Comparison of ENCODE assay signal across 7 mouse cellular contexts in the genomic region with DNA sequence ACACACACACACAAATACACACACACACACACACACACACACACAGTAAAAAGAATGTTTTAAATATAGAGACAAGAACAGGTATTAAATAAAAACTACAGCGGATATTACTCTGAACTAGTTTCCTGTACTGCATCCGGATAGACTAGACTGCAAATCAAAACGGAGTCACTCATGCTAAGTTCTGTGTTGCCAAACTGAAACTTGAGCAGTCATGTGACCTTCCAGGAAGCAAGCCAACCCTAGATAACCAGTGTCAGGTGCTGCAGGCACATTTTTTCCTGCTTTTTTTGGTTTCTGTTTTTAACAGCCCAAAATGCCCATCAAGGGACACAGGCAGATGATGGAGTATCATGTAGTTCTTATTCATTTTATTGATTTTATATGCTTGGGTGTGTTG. TPM values are rescaled to one million over a fixed set of nuclear protein-coding genes. Genes with fewer than 3 reads are reported as not detected.
DNase-seq lines count a peak whose midpoint lies in the region; ATAC-seq and TF ChIP-seq lines count a peak whose summit lies in the region.

No protein-coding gene starts in this region.

- no peak for TF ChIP-seq EP300 in CH12.LX (IDR thresholded peaks at IDR 0.05; ENCODE audit: low read length)
- no peak for TF ChIP-seq EP300 in lung, postnatal 0 days (IDR thresholded peaks at IDR 0.05)

- no peak for TF ChIP-seq CTCF in CH12.LX (conservative IDR thresholded peaks at IDR 0.05 in 1 of 2, IDR thresholded peaks at IDR 0.05 in 1 of 2; ENCODE audit: low read depth in 2 of 2, low read length in 2 of 2)
- no peak for TF ChIP-seq CTCF in lung, postnatal 0 days (IDR thresholded peaks at IDR 0.05)

- peaks cover 0 to 6% of the 10 kb centered on the region in 2 experiments; a peak in 2 of 4 replicates for H3K4me1 ChIP-seq in CH12.LX (ENCODE audit: control insufficient read depth in 1 of 2, insufficient read depth in 2 of 2)
- no peaks in the 10 kb centered on the region for H3K4me1 ChIP-seq in lung, postnatal 0 days (ENCODE audit: insufficient read depth, low read depth, low read length)
- H3K4me1 ChIP-seq in midbrain, embryonic 16.5 days (ENCODE audit: control insufficient read depth, insufficient read depth, low read length): no peaks in the 10 kb centered on the region
- H3K4me1 ChIP-seq in forebrain, embryonic 16.5 days (replicated peaks; ENCODE audit: control insufficient read depth, insufficient read depth, low read length): no peaks in the 10 kb centered on the region

- no peaks in the 10 kb centered on the region for H3K9me3 ChIP-seq in CH12.LX (replicated peaks; ENCODE audit: low read length)
- no peaks in the 10 kb centered on the region for H3K9me3 ChIP-seq in lung, postnatal 0 days (ENCODE audit: low read length)
- no peaks in the 10 kb centered on the region for H3K9me3 ChIP-seq in midbrain, embryonic 16.5 days (replicated peaks; ENCODE audit: control insufficient read depth, low read length, poor library complexity, severe bottlenecking)
- H3K9me3 ChIP-seq in forebrain, embryonic 16.5 days (ENCODE audit: control insufficient read depth, low read length): no peaks in the 10 kb centered on the region

- intact Hi-C loops in heart, postnatal 10 days (cut with DNase I): no loop called here

- WGBS in lung, postnatal 0 days: 16% methylated on average over 3 of the region's 3 CpGs
- WGBS in midbrain, embryonic 16.5 days: 76% methylated on average over 3 of the region's 3 CpGs
- WGBS in forebrain, embryonic 16.5 days: 71% methylated on average over 3 of the region's 3 CpGs

- TF ChIP-seq RAD21 in CH12.LX (IDR thresholded peaks at IDR 0.05; ENCODE audit: low read depth, low read length): no peak

- no peaks in the 10 kb centered on the region for H3K79me2 ChIP-seq in CH12.LX (replicated peaks; ENCODE audit: control insufficient read depth, extremely low read depth, insufficient read depth, poor library complexity, severe bottlenecking)

- no peak overlapping the region for H3K4me3 ChIP-seq in CH12.LX (replicated peaks in 1 of 3; ENCODE audit: low read depth in 2 of 3, low read length in 2 of 3, poor library complexity in 1 of 3)
- no peak overlapping the region for H3K4me3 ChIP-seq in lung, postnatal 0 days (ENCODE audit: low read depth, low read length)
- H3K4me3 ChIP-seq in midbrain, embryonic 16.5 days (ENCODE audit: low read depth, low read length): no peak overlapping the region
- H3K4me3 ChIP-seq in forebrain, embryonic 16.5 days (replicated peaks; ENCODE audit: low read length): no peak overlapping the region

- no peaks in the 10 kb centered on the region for H3K27me3 ChIP-seq in CH12.LX (replicated peaks)
- H3K27me3 ChIP-seq in lung, postnatal 0 days (replicated peaks; ENCODE audit: insufficient read depth, low read length): no peaks in the 10 kb centered on the region
- H3K27me3 ChIP-seq in midbrain, embryonic 16.5 days (ENCODE audit: control insufficient read depth, insufficient read depth, low read depth, low read length): no peaks in the 10 kb centered on the region
- H3K27me3 ChIP-seq in forebrain, embryonic 16.5 days (replicated peaks; ENCODE audit: control insufficient read depth, insufficient read depth, low read length): no peaks in the 10 kb centered on the region

- no peak for TF ChIP-seq POLR2A in CH12.LX (IDR thresholded peaks at IDR 0.05; ENCODE audit: low read depth, low read length)

- dilution Hi-C loops in CH12.LX (cut with MboI; ENCODE audit: extremely low pct_ligation_motif_present, extremely low pct_unique_long_range_greater_than_20kb, low sequenced_read_pairs): no loop called here

- H3K36me3 ChIP-seq in CH12.LX (replicated peaks in 1 of 2; ENCODE audit: control insufficient read depth in 1 of 2, insufficient read depth in 1 of 2, low read length in 1 of 2): no peaks in the 10 kb centered on the region
- H3K36me3 ChIP-seq in lung, postnatal 0 days (ENCODE audit: insufficient read depth, low read length): no peaks in the 10 kb centered on the region
- no peaks in the 10 kb centered on the region for H3K36me3 ChIP-seq in midbrain, embryonic 16.5 days (ENCODE audit: control insufficient read depth, insufficient read depth, low read length)
- no peaks in the 10 kb centered on the region for H3K36me3 ChIP-seq in forebrain, embryonic 16.5 days (ENCODE audit: control insufficient read depth, insufficient read depth)

- peak; percentile 94 for ATAC-seq in activated CD4-positive, CD25-positive, alpha-beta regulatory T cell, adult 4 months
- ATAC-seq in lung, postnatal 0 days: peak; percentile 70
- no peak for ATAC-seq in midbrain, embryonic 16.5 days
- no peak for ATAC-seq in forebrain, embryonic 16.5 days

- peak; percentile 20 for DNase-seq in CH12.LX (ENCODE audit: extremely low read depth)
- peak; percentile 87 to 88 for DNase-seq in heart, postnatal 10 days
- peak; percentile 74 for DNase-seq in lung, postnatal 0 days (ENCODE audit: low spot score)
- DNase-seq in embryo, embryonic 9.5 days (ENCODE audit: extremely low spot score): no peak

- H3K27ac ChIP-seq in CH12.LX (ENCODE audit: insufficient read depth, low read depth): no peak overlapping the region
- H3K27ac ChIP-seq in lung, postnatal 0 days (ENCODE audit: low read length): no peak overlapping the region
- no peak overlapping the region for H3K27ac ChIP-seq in midbrain, embryonic 16.5 days (ENCODE audit: low read length)
- H3K27ac ChIP-seq in forebrain, embryonic 16.5 days (ENCODE audit: low read length): no peak overlapping the region

- H3K9ac ChIP-seq in CH12.LX (ENCODE audit: insufficient read depth, low read depth): no peak overlapping the region
- H3K9ac ChIP-seq in lung, postnatal 0 days (replicated peaks; ENCODE audit: low read depth): no peak overlapping the region
- H3K9ac ChIP-seq in midbrain, embryonic 16.5 days (ENCODE audit: low read depth, low read length): no peak overlapping the region
- no peak overlapping the region for H3K9ac ChIP-seq in forebrain, embryonic 16.5 days (replicated peaks; ENCODE audit: low read depth, low read length)

- in situ Hi-C loops in CH12.LX (cut with MboI; ENCODE audit: low pct_ligation_motif_present, low pct_unique_long_range_greater_than_20kb, low sequenced_read_pairs): no loop called here

- H3K4me2 ChIP-seq in CH12.LX (ENCODE audit: insufficient read depth, low read depth, poor library complexity, severe bottlenecking): no peak overlapping the region
- no peak overlapping the region for H3K4me2 ChIP-seq in lung, postnatal 0 days (replicated peaks; ENCODE audit: low read depth, low read length)
- no peak overlapping the region for H3K4me2 ChIP-seq in midbrain, embryonic 16.5 days (ENCODE audit: low read length)
- no peak overlapping the region for H3K4me2 ChIP-seq in forebrain, embryonic 16.5 days (ENCODE audit: low read length)

TF ChIP-seq in CH12.LX, 34 proteins besides CTCF, POLR2A, EP300 and RAD21:
- peak; percentile 67 for TF ChIP-seq BHLHE40 (IDR thresholded peaks at IDR 0.05; ENCODE audit: low read depth, low read length)
- TF ChIP-seq ELF1 (IDR thresholded peaks at IDR 0.05; ENCODE audit: low read depth, low read length): peak; percentile 51
- TF ChIP-seq USF1 (IDR thresholded peaks at IDR 0.05; ENCODE audit: low read depth, low read length): peak; percentile 76
- TF ChIP-seq USF2 (conservative IDR thresholded peaks at IDR 0.05; ENCODE audit: low read depth, low read length): peak; percentile 74
- TF ChIP-seq ZC3H11A (IDR thresholded peaks at IDR 0.05; ENCODE audit: low read depth, low read length): no peak
- TF ChIP-seq E2F4 (IDR thresholded peaks at IDR 0.05; ENCODE audit: insufficient replicate concordance, low read depth, low read length): no peak

RNA-seq across cellular contexts. Expression of gene Cyp2s1, which starts 10.5 kb away (rescaled TPM):
- total RNA-seq in CH12.LX (2012; rRNA removed) (0.04 TPM in 1 of 2 replicates, not detected in the other), CH12.LX (2014; rRNA removed) (not detected in 2 replicates)
- polyA plus RNA-seq in CH12.LX (2012; ENCODE audit: insufficient read length, low read depth): not detected in 2 replicates
- 1 to 10 TPM; 3.2 to 4.9 TPM for polyA plus RNA-seq in activated CD4-positive, CD25-positive, alpha-beta regulatory T cell, adult 4 months (2017; shearing (Covaris generic))
- 1 to 10 TPM; 6.1 to 7.0 TPM for total RNA-seq in heart, postnatal 10 days (2021)
- polyA plus RNA-seq in lung, postnatal 0 days (2015; fragmentation: Nextera tagmentation; extraction: Ambion mirVana): 51.9 and 53.1 TPM in 2 replicates
- polyA plus RNA-seq in midbrain, embryonic 16.5 days (2015; fragmentation: Nextera tagmentation; extraction: Ambion mirVana): 2.8 and 3.2 TPM in 2 replicates
- 1.0 and 1.1 TPM in 2 replicates for polyA plus RNA-seq in forebrain, embryonic 16.5 days (2015; fragmentation: Nextera tagmentation; extraction: Ambion mirVana)

RNA-seq across cellular contexts. Expression of gene Axl, which starts 38.7 kb away (rescaled TPM):
- total RNA-seq in CH12.LX (2012; rRNA removed): 0.76 and 0.98 TPM in 2 replicates
- total RNA-seq in CH12.LX (2014; rRNA removed): 0.15 and 0.19 TPM in 2 replicates
- polyA plus RNA-seq in CH12.LX (2012; ENCODE audit: insufficient read length, low read depth): 0.96 and 1.6 TPM in 2 replicates
- polyA plus RNA-seq in activated CD4-positive, CD25-positive, alpha-beta regulatory T cell, adult 4 months (2017; shearing (Covaris generic)): 10 to 100 TPM; 16.5 to 26.4 TPM
- total RNA-seq in heart, postnatal 10 days (2021): 100 to 1,000 TPM; 113 to 139 TPM
- polyA plus RNA-seq in lung, postnatal 0 days (2015; fragmentation: Nextera tagmentation; extraction: Ambion mirVana): 74.6 and 81.6 TPM in 2 replicates
- 14.9 and 17.1 TPM in 2 replicates for polyA plus RNA-seq in midbrain, embryonic 16.5 days (2015; fragmentation: Nextera tagmentation; extraction: Ambion mirVana)
- 14.6 and 15.9 TPM in 2 replicates for polyA plus RNA-seq in forebrain, embryonic 16.5 days (2015; fragmentation: Nextera tagmentation; extraction: Ambion mirVana)

Comparison
In these comparisons a context has a peak if more than half of its experiments do, and no peak if none do; other contexts are left out.
1. ATAC-seq: peak in activated CD4-positive, CD25-positive, alpha-beta regulatory T cell, adult 4 months (single experiment) and lung, postnatal 0 days (single experiment); none in midbrain, embryonic 16.5 days (single experiment) and forebrain, embryonic 16.5 days (single experiment).